Mouse (Mus musculus) frontal cortex, postnatal 10 days (tissue): ENCODE measurements around the gene Folr2.

ENCODE experiments used
- DNase-seq, 2 experiments: peaks; one replicate each; pipeline ENCODE4 v3.0.0; 2022; ENCODE audit warnings: low spot score in 2 of 2, mixed read lengths in 1 of 2

Folr2 gene

GRCm38 (mm10) chr7:101823758-101824630 lies 33.0 kb downstream of the Folr2 start:
- DNase-seq: no peak

- no peak for DNase-seq
These were observed 33.9 kb downstream of the Folr2 start for GRCm38 (mm10) chr7:101822836-101823757.

- DNase-seq: no peak
These were observed 35.2 kb downstream of the Folr2 start for GRCm38 (mm10) chr7:101821571-101822501.

- DNase-seq: no peak
These were observed 36.5 kb downstream of the Folr2 start for GRCm38 (mm10) chr7:101820295-101821030.

- no peak for DNase-seq
These were observed 39.1 kb downstream of the Folr2 start, which contains the start of gene Phox2a for GRCm38 (mm10) chr7:101817861-101818401. Phox2a (plus strand) TSS chr7:101818313.
